Mouse (Mus musculus): ENCODE measurements around the gene Gm16181.

The Gm16181 gene

DNA sequence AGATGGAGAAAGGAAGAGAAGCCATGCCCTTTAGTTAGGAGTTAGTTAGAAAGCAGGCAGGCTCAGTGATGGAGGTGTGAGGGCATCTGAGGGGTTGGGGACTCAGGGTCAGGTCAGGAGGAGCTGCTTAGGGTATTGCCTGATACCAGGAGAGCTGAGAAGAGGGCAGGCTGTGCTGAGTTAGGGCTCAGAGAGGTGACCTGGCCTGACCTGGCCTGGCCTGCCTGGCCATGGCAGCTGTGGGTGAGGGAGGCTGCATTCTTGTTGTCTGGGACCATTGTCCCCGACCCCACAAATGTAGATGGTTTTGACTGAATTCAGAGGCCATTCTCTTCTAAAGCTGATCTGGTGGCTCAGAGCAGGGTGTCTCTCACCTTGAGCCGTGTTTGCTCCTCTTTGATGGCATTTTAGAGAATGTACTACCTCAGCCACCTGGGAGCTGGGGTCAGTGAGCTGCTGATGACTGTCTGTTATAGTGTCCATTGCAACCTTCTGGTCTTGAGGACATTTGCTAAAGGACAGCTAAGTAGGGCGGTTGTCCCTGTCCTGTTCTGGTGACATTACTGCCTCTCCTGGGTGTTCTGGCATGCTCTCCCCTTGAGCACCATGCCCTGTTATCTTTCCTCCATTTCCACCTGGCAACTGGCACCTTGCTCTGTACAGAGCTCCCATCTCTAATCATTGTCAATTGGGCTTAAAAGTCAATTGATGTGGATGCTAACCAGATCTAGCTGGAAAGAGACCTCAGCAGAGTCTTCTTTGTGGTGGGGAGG, 29.9 kb downstream of the Gm16181 start:
- DNase-seq = no peak

DNA sequence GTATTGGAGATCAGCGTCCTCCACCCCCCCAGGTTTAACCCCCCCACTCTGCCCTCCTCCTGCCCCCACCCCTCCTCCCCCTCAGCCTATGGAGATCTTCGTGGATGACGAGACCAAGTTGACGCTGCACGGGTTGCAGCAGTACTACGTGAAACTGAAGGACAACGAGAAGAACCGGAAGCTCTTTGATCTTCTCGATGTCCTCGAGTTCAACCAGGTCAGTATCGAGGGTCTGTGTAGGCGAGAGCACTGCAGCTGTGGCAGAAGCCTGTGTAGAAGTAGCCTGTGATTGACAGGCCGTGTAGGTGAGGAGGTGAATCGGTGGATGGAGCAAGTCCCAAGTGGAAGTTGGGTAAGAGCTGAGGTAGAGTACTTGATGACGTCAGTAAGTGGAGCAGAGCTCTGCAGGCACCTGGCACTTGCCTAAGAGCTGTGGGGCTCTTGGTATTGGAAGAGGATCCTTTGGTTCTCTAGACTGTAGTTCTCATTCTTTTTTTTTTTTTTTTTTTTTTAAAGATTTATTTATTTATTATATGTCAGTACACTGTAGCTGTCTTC, 30.6 kb downstream of the Gm16181 start:
- DNase-seq = no peak

DNA sequence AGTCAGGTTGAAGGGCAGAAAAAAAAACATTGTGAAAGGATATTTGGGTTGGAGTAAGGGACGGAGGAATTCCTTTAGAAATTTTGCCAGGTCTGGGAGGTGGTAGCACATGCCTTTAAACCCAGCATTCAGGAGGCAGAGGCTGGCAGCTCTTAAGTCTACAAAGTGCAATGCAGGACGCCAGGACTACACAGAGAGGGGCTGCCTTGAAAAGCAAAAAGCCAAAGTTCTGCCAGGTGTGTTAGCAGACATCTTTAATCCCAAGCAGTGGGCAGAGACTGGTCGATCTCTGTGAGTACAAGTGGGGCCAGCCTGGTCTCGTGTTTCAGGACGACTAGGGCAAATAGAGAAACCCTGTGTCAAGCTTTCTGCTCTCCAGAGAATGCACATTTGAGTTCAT, 31.3 kb downstream of the Gm16181 start:
- DNase-seq = no peak

DNA sequence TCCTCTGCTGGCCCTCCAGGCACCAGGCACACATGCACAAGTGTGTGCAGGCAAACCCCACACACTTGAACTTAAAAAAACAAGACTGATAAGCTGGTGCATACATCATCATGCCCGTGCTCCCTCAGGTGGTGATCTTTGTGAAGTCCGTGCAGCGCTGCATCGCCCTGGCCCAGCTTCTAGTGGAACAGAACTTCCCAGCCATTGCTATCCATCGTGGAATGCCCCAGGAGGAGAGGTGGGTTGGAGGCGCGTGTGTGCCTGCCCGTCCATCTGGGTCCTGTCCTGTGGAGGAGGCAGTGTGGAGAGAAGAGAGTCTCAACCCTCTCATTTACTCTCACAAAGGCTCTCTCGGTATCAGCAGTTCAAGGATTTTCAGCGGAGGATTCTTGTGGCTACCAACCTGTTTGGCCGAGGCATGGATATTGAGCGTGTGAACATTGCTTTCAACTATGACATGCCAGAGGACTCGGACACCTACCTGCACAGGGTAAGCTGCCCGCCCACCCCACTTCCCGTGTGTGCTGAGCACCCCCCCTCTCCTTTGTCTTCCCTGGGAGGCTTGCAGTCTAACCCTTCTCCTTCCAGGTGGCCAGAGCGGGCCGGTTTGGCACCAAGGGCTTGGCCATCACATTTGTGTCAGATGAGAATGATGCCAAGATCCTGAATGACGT, 32.1 kb downstream of the Gm16181 start:
- no peak for DNase-seq

DNA sequence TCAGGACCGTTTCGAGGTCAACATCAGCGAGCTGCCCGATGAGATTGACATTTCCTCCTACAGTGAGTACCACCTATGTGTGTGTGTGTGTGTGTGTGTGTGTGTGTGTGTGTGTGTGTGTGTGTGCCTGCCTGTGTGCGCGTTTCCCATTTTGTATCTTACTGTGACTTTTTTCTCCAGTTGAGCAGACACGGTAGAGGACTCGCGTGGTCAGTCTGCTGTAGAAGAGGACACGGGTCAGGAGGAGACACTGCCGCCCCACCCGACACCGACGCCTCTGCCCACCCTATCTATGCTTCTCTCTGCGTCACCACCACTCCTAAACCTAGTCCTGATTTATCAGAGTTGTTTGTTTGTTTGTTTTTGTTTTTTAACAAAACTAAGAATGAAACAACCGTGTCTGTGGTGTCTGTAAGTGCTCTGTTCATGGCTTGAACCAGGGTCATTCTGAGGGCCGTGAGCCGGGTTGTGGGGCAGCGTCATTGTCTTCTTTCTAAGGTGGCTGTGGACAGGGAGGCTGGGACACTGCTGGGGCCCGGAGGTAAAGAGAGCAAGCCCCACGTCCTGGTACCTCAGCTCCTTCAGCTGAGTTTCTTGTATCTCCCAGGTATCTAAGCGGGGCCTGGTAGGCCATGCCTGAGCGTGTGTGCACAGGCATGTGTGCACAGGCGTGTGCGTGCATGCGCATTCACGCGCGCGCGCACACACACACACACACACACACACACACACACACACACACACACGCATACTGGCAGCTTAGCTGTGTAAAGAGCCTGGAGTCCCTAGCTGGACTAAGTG, 32.9 kb downstream of the Gm16181 start:
- no peak for DNase-seq

DNA sequence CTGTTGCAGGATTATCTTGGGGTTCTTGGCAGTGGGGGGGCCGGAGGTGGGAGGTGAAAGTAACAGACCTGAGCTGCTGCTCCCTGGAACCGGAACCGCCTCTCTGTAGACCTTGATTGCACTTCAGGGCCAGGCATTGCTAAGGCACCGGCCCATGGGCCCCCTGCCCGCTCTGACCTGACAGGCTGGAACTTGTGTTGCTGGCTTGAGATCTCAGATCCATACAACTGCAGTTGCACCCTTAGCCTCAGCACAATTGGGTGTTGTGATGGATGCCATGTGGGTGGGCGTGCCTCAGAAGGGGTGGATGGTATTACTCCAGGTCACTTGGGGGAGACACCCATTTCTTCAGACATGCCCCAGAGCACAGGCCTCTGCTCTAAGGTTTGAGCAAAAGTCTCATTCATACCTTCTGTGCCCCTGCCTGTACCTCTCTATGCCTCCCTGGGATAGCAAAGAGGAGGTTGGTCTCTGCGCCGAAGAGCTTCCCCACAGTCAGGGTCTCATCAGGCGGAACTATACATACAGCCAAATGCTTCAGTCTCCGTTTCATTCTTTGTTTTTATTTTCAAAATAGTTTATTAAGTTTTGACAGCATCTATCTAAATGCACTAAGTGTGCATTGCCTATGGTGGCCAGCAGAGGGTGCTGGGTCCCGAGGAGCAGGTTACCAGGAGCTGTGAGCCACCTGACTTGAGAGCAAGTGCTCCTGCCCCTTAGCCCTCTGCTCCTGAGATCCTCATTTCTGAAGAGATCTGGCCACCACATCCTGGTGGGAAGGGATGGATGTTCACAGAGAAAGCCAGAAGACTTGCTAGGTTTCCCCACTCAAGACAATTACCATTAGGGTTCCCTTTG, 33.8 kb downstream of the Gm16181 start:
- peak; percentile 82 for DNase-seq

DNA sequence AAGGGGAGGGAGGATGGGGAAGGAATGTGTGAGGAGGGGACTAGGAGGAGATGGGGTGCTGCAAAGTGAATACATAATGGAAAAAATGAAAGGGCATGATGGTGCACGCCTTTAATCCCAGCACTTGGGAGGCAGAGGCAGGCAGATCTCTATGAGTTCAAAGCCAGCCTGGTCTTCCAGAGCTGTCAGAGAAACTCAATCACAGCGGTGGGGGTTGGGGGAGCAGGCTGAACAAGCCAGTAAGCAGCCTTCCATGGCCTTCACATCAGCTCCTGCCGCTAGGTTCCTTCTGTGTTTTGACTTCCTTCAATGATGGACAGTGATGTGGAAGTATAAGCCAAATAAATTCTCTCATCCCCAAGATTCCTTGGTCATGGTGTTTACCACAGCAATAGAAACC, 34.7 kb downstream of the Gm16181 start:
- DNase-seq = no peak

DNA sequence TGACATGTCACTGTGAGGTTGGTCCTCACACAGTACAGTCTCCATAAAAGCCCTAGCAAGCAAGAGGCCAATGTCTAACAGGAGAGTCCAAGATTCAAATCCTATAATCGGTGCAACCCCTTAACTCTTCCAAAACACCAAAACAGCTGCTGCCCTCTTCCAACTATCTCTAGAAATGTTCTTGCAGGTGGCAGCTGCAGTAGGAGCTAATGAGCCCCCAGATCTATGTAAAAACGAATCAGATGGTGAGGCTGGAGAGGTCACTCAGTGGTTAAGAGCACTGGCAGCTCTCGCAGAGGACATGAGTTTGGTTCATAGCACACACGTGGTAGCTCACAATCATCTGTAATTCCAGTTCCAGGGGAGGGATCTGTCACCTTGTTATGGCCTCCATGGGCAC, 35.1 kb downstream of the Gm16181 start:
- DNase-seq = no peak

DNA sequence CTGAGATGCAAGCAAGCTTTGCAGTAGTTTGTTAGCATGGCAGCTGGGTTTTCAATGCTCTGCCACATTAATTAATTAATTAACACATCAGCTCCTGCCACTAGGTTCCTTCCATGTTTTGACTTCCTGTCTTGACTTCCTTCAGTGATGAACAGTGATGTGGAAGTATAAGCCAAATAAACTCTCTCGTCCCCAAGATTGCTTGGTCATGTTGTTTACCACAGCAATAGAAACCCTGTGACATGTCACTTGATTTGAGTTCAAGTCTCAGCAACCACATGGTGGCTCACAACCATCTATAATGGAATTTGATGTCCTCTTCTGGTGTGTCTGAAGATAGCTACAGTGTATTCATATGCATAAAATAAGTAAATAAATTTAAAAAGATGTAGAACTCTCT, 36.7 kb downstream of the Gm16181 start:
- DNase-seq = no peak

DNA sequence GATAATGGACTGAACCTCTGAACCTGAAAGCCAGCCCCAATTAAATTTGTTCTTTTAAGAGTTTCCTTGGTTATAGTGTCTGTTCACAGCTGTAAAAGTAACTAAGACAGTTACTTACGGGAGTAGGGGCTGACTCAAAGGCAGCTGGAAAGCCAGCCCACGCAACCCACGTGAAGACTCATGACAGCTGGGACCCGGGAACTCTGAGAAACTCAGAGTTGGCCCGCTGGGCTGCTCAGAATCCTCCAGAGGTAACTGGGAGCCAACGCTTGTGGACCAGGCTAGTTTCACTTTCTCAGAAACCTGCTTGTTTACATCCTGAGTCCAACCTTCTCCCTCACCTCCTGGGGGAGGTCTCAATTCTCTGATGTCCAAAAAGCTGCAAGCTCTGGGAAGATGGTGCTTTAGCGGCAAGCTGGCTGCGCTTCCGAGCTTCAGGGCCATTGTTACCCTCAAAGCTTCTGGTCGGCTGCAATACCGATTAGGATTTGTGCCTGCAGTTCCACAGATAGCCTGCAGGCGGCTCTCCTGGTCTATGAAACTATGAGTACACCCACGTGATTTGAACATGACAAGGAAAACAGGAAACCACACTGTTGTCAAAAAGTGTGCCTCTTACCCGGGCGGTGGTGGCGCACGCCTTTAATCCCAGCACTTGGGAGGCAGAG, 37.3 kb downstream of the Gm16181 start:
- peak; percentile 96 for DNase-seq

DNA sequence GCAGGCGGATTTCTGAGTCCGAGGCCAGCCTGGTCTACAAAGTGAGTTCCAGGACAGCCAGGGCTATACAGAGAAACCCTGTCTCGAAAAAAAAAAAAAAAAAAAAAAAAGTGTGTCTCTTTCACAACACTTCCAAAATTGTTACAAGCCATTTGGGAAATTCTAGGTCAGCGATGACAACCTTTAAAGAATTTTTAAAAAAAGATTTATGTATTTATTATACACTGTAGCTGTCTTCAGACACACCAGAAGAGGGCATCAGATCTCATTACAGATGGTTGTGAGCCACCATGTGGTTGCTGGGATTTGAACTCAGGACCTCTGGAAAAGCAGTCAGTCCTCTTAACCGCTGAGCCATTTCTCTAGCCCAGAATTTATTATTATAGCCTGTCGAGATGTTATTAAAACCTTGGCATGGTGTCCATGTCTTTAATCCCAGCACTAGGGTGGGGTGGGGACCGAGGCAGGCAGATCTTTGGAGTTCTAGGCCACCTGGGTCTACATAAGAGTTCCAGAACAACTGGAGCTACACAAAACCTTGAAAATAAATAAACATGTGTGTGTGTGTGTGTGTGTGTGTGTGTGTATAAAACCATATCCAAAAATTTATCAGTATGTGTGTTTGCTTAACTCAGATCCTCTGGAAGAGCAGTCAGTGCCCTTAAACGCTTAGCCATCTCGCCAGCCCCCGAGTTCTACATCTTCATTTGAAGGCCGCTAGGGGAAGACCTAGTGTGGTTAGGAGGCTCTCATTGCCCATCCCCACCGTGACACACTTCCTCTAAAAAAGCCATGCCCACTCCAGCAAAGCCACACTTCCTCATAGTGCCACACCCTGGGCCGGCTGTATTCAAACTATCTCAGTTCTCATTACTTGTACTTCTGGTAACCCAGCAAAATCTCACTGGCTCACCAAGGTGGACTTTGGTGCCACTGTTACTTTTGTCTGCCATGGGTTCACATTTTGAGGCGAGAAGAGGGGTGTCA, 38.2 kb downstream of the Gm16181 start:
- peak; percentile 59 for DNase-seq

DNA sequence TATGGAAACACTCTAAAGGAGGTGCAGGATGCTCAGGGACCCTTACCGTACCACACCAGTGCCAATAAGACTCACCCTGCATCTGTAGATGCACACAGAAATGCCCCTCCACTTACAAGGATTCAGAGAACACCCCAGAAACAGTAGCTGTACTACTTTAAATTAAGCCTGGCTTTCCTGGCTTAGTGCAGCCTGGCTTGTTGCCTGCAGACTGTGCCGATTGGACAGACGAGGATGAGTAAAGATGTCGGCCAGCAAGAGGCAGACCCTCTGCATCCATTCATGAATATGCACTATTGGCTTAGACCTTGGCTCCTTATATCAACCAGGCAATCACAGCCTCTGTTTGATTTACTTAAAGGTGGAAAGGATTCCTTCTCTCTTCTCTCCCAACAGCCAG, 39.0 kb downstream of the Gm16181 start:
- DNase-seq = no peak

DNA sequence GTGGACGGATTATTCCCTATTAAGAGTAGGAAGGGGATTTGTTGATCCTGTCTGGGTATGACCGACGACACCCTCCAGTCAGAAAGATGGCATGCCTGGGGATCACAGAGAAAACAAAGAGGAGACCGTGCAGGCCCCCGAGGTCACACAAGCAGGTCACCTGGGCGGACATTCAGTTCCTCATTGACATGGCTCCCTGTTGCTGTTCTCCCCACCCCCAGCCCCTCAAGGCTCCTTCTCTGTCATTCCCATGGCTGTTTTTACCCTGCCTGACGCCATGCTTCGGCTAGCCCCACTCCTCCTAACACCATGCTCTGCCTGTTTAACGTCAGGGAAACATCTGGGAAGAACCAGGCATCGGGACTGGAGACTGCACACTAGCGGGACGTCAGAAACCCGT, 41.0 kb downstream of the Gm16181 start:
- DNase-seq = no peak

DNA sequence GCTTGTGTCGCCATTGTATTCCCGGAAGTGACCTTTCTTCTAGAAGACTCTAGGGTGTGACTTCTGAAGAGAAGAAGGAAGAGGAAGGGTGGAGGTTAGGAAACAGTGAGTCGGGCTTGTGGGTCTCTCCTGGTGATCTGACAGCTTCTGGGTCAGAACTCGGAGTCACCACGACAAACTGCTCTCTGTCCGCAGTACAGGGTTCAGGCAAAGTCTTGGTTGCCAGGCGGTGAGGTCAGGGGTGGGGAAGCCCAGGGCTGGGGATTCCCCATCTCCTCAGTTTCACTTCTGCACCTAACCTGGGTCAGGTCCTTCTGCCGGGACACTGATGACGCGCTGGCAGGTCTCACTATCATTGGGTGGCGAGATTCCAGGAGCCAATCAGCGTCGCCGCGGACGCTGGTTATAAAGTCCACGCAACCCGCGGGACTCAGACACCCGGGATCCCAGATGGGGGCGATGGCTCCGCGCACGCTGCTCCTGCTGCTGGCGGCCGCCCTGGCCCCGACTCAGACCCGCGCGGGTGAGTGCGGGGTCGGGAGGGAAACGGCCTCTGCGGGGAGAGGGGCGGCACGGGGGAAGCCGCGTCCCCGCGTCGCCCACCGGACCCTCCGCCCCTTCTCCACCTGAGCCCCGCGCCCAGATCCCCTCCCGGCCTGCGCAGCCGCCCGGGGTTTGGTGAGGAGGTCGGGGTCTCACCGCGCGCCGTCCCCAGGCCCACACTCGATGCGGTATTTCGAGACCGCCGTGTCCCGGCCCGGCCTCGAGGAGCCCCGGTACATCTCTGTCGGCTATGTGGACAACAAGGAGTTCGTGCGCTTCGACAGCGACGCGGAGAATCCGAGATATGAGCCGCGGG, 42.3 kb downstream of the Gm16181 start, which contains the start of gene H2-D1:
Gene H2-D1, plus strand, starts transcription at position 67 of the 859 bp plus-strand sequence.
- peak; percentile 99 for DNase-seq

DNA sequence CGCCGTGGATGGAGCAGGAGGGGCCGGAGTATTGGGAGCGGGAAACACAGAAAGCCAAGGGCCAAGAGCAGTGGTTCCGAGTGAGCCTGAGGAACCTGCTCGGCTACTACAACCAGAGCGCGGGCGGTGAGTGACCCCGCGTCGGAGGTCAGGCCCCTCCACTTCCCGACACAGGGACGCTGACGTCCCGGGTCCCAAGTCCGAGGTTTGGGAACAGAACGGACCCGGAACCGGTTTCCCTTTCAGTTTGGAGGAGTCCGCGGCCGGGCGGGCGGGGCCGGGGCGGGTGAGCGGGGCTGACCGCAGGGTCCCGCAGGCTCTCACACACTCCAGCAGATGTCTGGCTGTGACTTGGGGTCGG, 42.9 kb downstream of the Gm16181 start:
- DNase-seq = peak; percentile 41

DNA sequence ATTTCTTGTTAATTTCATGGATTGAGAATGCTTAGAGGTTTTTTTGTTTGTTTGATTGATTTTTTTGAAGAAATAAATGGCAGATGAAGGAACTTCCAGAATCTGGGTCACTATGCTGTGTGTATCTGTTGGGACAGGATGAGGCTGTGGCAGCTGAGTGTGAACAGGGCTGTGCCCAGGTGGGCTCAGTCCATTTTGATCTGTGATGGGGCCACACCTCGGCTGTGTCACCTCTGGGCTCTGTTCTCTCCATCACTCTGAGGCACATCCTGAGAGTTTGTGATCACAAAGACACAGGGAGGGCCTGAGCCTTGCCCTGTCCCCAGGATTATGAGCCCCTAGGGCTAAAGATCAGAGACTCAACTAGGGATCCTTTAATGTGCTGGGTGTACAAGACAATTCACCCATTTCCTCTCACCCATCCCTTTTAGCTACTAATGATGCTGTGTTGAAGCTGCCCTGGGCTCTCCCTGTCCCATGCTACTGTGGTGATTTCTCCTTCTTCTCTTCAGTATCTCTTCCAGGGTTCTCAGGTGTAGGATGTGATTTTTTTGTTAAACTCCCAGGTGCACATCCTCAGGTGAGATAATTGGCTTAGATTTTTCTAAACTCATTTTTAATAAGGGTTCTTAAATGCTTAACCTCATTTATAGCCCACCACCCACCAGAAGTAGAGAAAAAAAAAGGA, 46.9 kb downstream of the Gm16181 start:
- DNase-seq = no peak

DNA sequence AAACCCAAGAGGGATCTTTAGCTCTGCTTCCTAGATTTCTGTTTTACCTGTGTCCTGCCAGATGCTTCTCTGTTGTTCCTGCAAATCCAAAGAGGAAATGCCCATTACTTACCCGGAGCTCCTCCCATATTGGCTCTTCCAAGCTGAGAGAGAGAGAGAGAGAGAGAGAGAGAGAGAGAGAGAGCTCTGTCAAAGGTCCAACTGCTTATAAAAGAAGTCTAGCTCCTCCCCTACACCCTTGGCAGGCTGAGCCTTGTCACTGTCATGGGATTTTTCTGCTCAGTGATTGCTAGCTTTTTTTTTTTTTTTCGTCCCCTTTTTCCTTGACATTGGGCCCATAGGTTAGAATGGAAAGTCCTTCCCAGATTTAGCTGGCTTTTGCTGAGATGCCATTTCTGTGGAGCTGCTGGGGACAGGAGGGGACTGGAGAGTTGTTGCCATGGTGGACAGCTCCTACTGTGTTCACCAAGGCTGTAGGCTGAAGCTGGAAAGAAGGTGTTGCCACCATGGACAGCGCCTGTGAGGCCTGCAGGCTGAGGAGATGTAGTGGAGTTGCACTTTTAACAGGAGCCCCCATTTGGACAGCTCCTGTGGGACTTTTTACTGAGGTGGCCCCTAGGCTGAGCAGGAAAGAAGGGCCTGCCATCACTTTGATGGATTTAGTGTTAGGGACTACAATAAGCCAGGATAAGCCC, 49.2 kb downstream of the Gm16181 start:
- peak; percentile 84 for DNase-seq

DNA sequence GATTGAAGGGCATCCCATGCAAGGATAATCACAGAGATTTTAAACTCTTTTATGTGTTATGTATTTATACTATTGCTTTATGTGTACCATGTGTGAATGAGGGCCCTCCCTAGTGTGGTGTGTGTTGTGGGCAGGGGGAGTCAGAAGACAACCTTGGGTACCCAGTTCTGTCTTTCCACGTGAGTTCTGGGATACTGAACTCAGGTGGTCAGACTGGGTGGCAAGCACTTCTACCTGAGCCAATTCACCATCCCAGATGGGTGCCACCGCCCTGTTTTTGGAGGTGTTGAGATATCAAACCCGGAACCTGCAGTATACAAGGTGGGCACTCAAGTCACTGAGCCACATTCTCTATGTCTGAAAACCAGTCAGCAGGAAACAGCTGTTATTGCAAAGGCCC, 51.6 kb downstream of the Gm16181 start:
- DNase-seq = no peak

Measured in kidney, postnatal 10 days (tissue).